Mouse (Mus musculus): ENCODE results near the gene Scn5a. TPM values are rescaled to one million over a fixed set of nuclear protein-coding genes. Genes with fewer than 3 reads are reported as not detected.

The Scn5a gene
- polyA plus RNA-seq, 1 experiment from 2014 or later = 0.40 TPM

- Histone ChIP-seq H3K4me2 (no peak overlapping the region), H3K36me3 (replicated peaks) (no peaks in the 10 kb centered on the region), H3K9me3 (no peaks in the 10 kb centered on the region), H3K27me3 (replicated peaks) (peaks cover 90% of the 10 kb centered on the region), H3K27ac (no peak overlapping the region), H3K9ac (no peak overlapping the region), H3K4me1 (peaks cover 4% of the 10 kb centered on the region; the same call in 1 of the 2 replicates), H3K4me3 (no peak overlapping the region)
- no peak for ATAC-seq (replicated peaks)
- WGBS = 49% methylated on average over 12 of the region's 12 CpGs
These were observed 16.6 kb downstream of the Scn5a start for GRCm38 (mm10) chr9:119562256-119562655.

- no peaks in the 10 kb centered on the region for H3K9me3 ChIP-seq
- H3K4me2 ChIP-seq = no peak overlapping the region
- H3K36me3 ChIP-seq (replicated peaks) = no peaks in the 10 kb centered on the region
- no peak overlapping the region for H3K4me3 ChIP-seq
- H3K9ac ChIP-seq = no peak overlapping the region
- 55% methylated on average over 8 of the region's 8 CpGs for WGBS
- ATAC-seq (replicated peaks) = no peak
- H3K4me1 ChIP-seq = peaks cover 4% of the 10 kb centered on the region; the same call in 1 of the 2 replicates
- H3K27ac ChIP-seq = no peak overlapping the region
- peaks cover 85% of the 10 kb centered on the region for H3K27me3 ChIP-seq (replicated peaks)
These were observed 17.1 kb downstream of the Scn5a start for GRCm38 (mm10) chr9:119561746-119562145.

GRCm38 (mm10) chr9:119559537-119560276 lies 19.1 kb downstream of the Scn5a start:
- H3K4me2 ChIP-seq = no peak overlapping the region
- 77% methylated on average over 16 of the region's 16 CpGs for WGBS
- H3K4me1 ChIP-seq = peaks cover 4% of the 10 kb centered on the region; the same call in 1 of the 2 replicates
- H3K36me3 ChIP-seq (replicated peaks) = no peaks in the 10 kb centered on the region
- H3K9me3 ChIP-seq = no peaks in the 10 kb centered on the region
- no peak overlapping the region for H3K9ac ChIP-seq
- no peak overlapping the region for H3K27ac ChIP-seq
- ATAC-seq (replicated peaks) = no peak
- peaks cover 76% of the 10 kb centered on the region for H3K27me3 ChIP-seq (replicated peaks)
- no peak overlapping the region for H3K4me3 ChIP-seq

- H3K4me1 ChIP-seq = peaks cover 4% of the 10 kb centered on the region; the same call in 1 of the 2 replicates
- WGBS = 17% methylated on average over 12 of the region's 12 CpGs
- H3K4me2 ChIP-seq = no peak overlapping the region
- no peak for ATAC-seq (replicated peaks)
- H3K9ac ChIP-seq = no peak overlapping the region
- H3K27ac ChIP-seq = no peak overlapping the region
- no peaks in the 10 kb centered on the region for H3K36me3 ChIP-seq (replicated peaks)
- no peak overlapping the region for H3K4me3 ChIP-seq
- no peaks in the 10 kb centered on the region for H3K9me3 ChIP-seq
- H3K27me3 ChIP-seq (replicated peaks) = peaks cover 72% of the 10 kb centered on the region
These were observed 20.5 kb downstream of the Scn5a start for GRCm38 (mm10) chr9:119558119-119558854.

GRCm38 (mm10) chr9:119556043-119556442 lies 22.8 kb downstream of the Scn5a start:
- Histone ChIP-seq H3K9me3 (no peaks in the 10 kb centered on the region), H3K9ac (no peak overlapping the region), H3K27me3 (replicated peaks) (peaks cover 64% of the 10 kb centered on the region), H3K4me2 (no peak overlapping the region), H3K27ac (no peak overlapping the region), H3K4me3 (no peak overlapping the region), H3K4me1 (no peaks in the 10 kb centered on the region), H3K36me3 (replicated peaks) (no peaks in the 10 kb centered on the region)
- ATAC-seq (replicated peaks) = no peak
- WGBS = 79% methylated on average over 3 of the region's 3 CpGs

- WGBS = 37% methylated on average over 12 of the region's 12 CpGs
- Histone ChIP-seq H3K27ac (no peak overlapping the region), H3K27me3 (replicated peaks) (peaks cover 69% of the 10 kb centered on the region), H3K4me3 (no peak overlapping the region), H3K36me3 (replicated peaks) (no peaks in the 10 kb centered on the region), H3K9me3 (no peaks in the 10 kb centered on the region), H3K9ac (no peak overlapping the region), H3K4me1 (no peaks in the 10 kb centered on the region), H3K4me2 (no peak overlapping the region)
- ATAC-seq (replicated peaks) = no peak
These were observed 31.3 kb downstream of the Scn5a start for GRCm38 (mm10) chr9:119547528-119547927.

GRCm38 (mm10) chr9:119547128-119547527 lies 31.7 kb downstream of the Scn5a start:
- Histone ChIP-seq H3K9ac (no peak overlapping the region), H3K27me3 (replicated peaks) (peaks cover 69% of the 10 kb centered on the region), H3K27ac (no peak overlapping the region), H3K4me3 (no peak overlapping the region), H3K4me2 (no peak overlapping the region), H3K4me1 (no peaks in the 10 kb centered on the region), H3K9me3 (no peaks in the 10 kb centered on the region), H3K36me3 (replicated peaks) (no peaks in the 10 kb centered on the region)
- WGBS = 56% methylated on average over 8 of the region's 8 CpGs
- no peak for ATAC-seq (replicated peaks)

- Histone ChIP-seq H3K4me1 (no peaks in the 10 kb centered on the region), H3K9ac (no peak overlapping the region), H3K4me3 (no peak overlapping the region), H3K27ac (no peak overlapping the region), H3K9me3 (no peaks in the 10 kb centered on the region), H3K4me2 (no peak overlapping the region), H3K36me3 (replicated peaks) (no peaks in the 10 kb centered on the region), H3K27me3 (replicated peaks) (peaks cover 99% of the 10 kb centered on the region)
- ATAC-seq (replicated peaks) = no peak
- 81% methylated on average over 9 of the region's 9 CpGs for WGBS
These were observed 38.1 kb downstream of the Scn5a start for GRCm38 (mm10) chr9:119540726-119541125.

- Histone ChIP-seq H3K27ac (no peak overlapping the region), H3K27me3 (replicated peaks) (peaks cover 99% of the 10 kb centered on the region), H3K9me3 (no peaks in the 10 kb centered on the region), H3K9ac (no peak overlapping the region), H3K36me3 (replicated peaks) (no peaks in the 10 kb centered on the region), H3K4me3 (no peak overlapping the region), H3K4me2 (no peak overlapping the region), H3K4me1 (no peaks in the 10 kb centered on the region)
- peak; percentile 39; the same call in 1 of the 2 replicates for ATAC-seq (replicated peaks)
- 71% methylated on average over 4 of the region's 4 CpGs for WGBS
These were observed 41.0 kb downstream of the Scn5a start for GRCm38 (mm10) chr9:119537823-119538222.

GRCm38 (mm10) chr9:119531684-119532417 lies 47.0 kb downstream of the Scn5a start:
- peaks cover 7% of the 10 kb centered on the region; the same call in 1 of the 2 replicates for H3K4me1 ChIP-seq
- ATAC-seq (replicated peaks) = 0 out of 2 replicates have a peak, but pooled peaks have one; percentile 14
- H3K9ac ChIP-seq = no peak overlapping the region
- peaks cover 93% of the 10 kb centered on the region for H3K27me3 ChIP-seq (replicated peaks)
- H3K4me3 ChIP-seq = no peak overlapping the region
- H3K27ac ChIP-seq = no peak overlapping the region
- no peaks in the 10 kb centered on the region for H3K9me3 ChIP-seq
- whole genome bisulfite sequencing = 1% methylated on average over 10 of the region's 10 CpGs
- H3K4me2 ChIP-seq = no peak overlapping the region
- no peaks in the 10 kb centered on the region for H3K36me3 ChIP-seq (replicated peaks)

- H3K4me3 ChIP-seq = no peak overlapping the region
- H3K9me3 ChIP-seq = no peaks in the 10 kb centered on the region
- peaks cover 88% of the 10 kb centered on the region for H3K27me3 ChIP-seq (replicated peaks)
- H3K4me1 ChIP-seq = no peaks in the 10 kb centered on the region
- 93% methylated on average over 6 of the region's 6 CpGs for WGBS
- H3K36me3 ChIP-seq (replicated peaks) = no peaks in the 10 kb centered on the region
- no peak overlapping the region for H3K9ac ChIP-seq
- no peak overlapping the region for H3K27ac ChIP-seq
- H3K4me2 ChIP-seq = no peak overlapping the region
- no peak for ATAC-seq (replicated peaks)
These were observed 54.3 kb downstream of the Scn5a start for GRCm38 (mm10) chr9:119524511-119524910.

GRCm38 (mm10) chr9:119523301-119523700 lies 55.5 kb downstream of the Scn5a start:
- no peak for ATAC-seq (replicated peaks)
- peaks cover 87% of the 10 kb centered on the region for H3K27me3 ChIP-seq (replicated peaks)
- no peak overlapping the region for H3K4me3 ChIP-seq
- no peaks in the 10 kb centered on the region for H3K36me3 ChIP-seq (replicated peaks)
- no peak overlapping the region for H3K27ac ChIP-seq
- H3K9ac ChIP-seq = no peak overlapping the region
- H3K9me3 ChIP-seq = no peaks in the 10 kb centered on the region
- 80% methylated on average over 8 of the region's 8 CpGs for WGBS
- H3K4me1 ChIP-seq = peaks cover 9% of the 10 kb centered on the region; the same call in 1 of the 2 replicates
- H3K4me2 ChIP-seq = no peak overlapping the region

Data from midbrain, embryonic 15.5 days (tissue).